Mouse (Mus musculus): ENCODE measurements around the gene Myo3b. TPM values are rescaled to one million over a fixed set of nuclear protein-coding genes. Genes with fewer than 3 reads are reported as not detected.

Myo3b gene
- polyA plus RNA-seq, 1 experiment from 2014 or later = not detected

- peak; percentile 9 for DNase-seq (ENCODE audit: low spot score)
- Histone ChIP-seq H3K27me3 (ENCODE audit: low read depth, poor library complexity, severe bottlenecking) (no peaks in the 10 kb centered on the region), H3K36me3 (no peaks in the 10 kb centered on the region), H3K4me1 (0 out of 2 replicates have a peak, but pooled peaks cover 4% of the 10 kb centered on the region), H3K9me3 (replicated peaks) (no peaks in the 10 kb centered on the region), H3K27ac (replicated peaks) (no peak overlapping the region), H3K4me3 (no peak overlapping the region)
- WGBS = 79% methylated on average over 17 of the region's 17 CpGs
Observed at GRCm38 (mm10) chr2:70083444-70084020, 44.6 kb downstream of the Myo3b start.

DNA sequence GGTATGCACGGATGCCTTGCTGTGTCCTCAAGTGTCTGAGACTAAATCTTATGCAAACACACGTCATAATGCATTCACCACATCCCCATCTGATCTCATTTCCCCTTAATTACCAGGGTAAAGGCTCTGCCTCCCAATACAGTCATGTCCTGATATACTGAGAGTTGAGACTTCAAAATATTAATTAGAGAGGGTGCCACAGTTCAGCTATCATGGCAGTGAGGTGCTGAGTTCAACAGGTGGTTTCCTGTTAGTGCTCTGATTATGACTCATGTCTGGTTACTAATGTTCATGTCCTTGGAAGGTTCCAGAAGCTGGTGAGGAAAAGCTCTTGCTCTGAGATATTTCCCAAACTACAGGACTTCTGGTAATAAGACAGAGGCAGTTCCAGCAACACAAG, 52.3 kb downstream of the Myo3b start:
- H3K4me3 ChIP-seq = no peak overlapping the region

GRCm38 (mm10) chr2:70091801-70092522, 53.0 kb downstream of the Myo3b start:
- Histone ChIP-seq H3K4me3 (no peak overlapping the region), H3K36me3 (no peaks in the 10 kb centered on the region), H3K27me3 (ENCODE audit: low read depth, poor library complexity, severe bottlenecking) (no peaks in the 10 kb centered on the region), H3K9me3 (replicated peaks) (no peaks in the 10 kb centered on the region), H3K4me1 (peaks cover 13% of the 10 kb centered on the region), H3K27ac (replicated peaks) (no peak overlapping the region)
- DNase-seq (ENCODE audit: low spot score) = no peak
- WGBS = 71% methylated on average over 10 of the region's 10 CpGs

More for the DNA sequence above, 52.3 kb downstream of the Myo3b start:
- Histone ChIP-seq H3K27me3 (ENCODE audit: low read depth, poor library complexity, severe bottlenecking) (no peaks in the 10 kb centered on the region), H3K4me1 (peaks cover 13% of the 10 kb centered on the region), H3K27ac (replicated peaks) (no peak overlapping the region), H3K36me3 (no peaks in the 10 kb centered on the region), H3K9me3 (replicated peaks) (no peaks in the 10 kb centered on the region)
- WGBS = 79% methylated on average over 2 of the region's 2 CpGs
- DNase-seq (ENCODE audit: low spot score) = no peak

DNA sequence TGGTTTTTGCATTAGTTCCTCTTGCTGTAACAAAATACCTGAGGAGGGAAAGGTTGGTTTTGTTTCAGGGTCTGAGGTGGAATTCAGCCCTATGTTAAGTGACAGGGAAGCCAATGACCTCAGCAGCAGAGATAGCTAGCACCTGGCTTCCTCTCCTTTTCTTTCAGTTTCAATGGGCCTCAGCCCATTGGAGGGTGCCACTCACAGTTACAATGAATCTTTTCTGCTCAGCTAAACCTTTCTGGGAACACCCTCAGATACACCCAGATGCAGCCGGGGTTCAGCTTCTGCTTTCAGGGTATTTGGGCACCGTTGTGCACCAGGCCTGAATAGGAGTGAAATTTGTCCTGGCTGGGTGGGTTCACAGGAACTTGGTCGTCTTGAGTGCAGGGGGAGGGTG, 53.7 kb downstream of the Myo3b start:
- H3K27ac ChIP-seq (replicated peaks) = no peak overlapping the region
- H3K9me3 ChIP-seq (replicated peaks) = no peaks in the 10 kb centered on the region
- DNase-seq (ENCODE audit: low spot score) = no peak
- H3K4me1 ChIP-seq = peaks cover 13% of the 10 kb centered on the region
- no peaks in the 10 kb centered on the region for H3K27me3 ChIP-seq (ENCODE audit: low read depth, poor library complexity, severe bottlenecking)
- no peak overlapping the region for H3K4me3 ChIP-seq
- WGBS = 53% methylated on average over 3 of the region's 3 CpGs
- H3K36me3 ChIP-seq = no peaks in the 10 kb centered on the region

DNA sequence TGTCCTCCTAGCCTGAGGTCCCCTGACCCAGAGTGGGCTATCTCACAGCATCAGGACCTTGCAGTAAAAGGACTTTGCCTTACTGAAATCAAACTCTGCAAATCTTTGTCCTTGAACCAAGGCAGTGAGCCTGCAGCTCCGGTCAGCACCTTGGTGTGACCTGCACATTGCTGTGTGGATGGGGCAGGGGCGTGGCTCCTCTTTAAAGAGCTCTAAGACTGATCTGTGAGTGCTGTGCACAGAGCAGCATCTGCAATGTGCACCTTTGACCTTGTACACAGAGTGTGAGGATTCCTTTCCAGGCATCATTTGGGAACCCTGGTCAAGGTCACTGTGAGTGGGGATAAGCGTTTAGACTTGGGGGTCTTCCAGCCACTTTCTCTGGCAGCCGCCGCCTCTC, 55.5 kb downstream of the Myo3b start:
- Histone ChIP-seq H3K9me3 (replicated peaks) (no peaks in the 10 kb centered on the region), H3K36me3 (no peaks in the 10 kb centered on the region), H3K27ac (replicated peaks) (no peak overlapping the region), H3K4me1 (peaks cover 13% of the 10 kb centered on the region), H3K4me3 (no peak overlapping the region), H3K27me3 (ENCODE audit: low read depth, poor library complexity, severe bottlenecking) (no peaks in the 10 kb centered on the region)
- DNase-seq (ENCODE audit: low spot score) = no peak
- 86% methylated on average over 5 of the region's 5 CpGs for WGBS

GRCm38 (mm10) chr2:70097229-70098095, 58.5 kb downstream of the Myo3b start:
- H3K4me1 ChIP-seq = peaks cover 17% of the 10 kb centered on the region

DNA sequence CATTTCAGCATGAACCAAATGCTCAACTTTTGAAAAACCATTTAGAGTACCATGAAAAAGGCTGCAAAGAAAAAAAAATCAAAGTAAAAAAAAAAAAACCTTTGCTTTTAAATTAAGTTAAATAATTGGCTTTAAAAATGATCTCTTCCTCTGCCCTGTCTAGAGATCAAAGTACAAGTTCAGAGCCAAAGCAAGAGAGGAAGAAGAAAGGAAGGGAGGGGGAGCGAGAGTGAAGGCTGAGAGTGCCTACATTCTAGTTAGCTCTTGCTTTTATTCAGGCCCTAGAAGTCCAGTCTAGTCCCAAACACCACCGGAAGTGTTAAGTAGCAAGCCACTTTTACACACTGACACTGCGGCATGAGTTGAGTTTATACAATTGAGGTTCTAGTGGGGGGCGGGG, 60.5 kb downstream of the Myo3b start:
- Histone ChIP-seq H3K4me3 (no peak overlapping the region), H3K4me1 (peaks cover 17% of the 10 kb centered on the region), H3K27me3 (ENCODE audit: low read depth, poor library complexity, severe bottlenecking) (no peaks in the 10 kb centered on the region), H3K36me3 (no peaks in the 10 kb centered on the region), H3K27ac (replicated peaks) (no peak overlapping the region), H3K9me3 (replicated peaks) (no peaks in the 10 kb centered on the region)
- DNase-seq (ENCODE audit: low spot score) = no peak
- WGBS = 78% methylated on average over 4 of the region's 4 CpGs

More at GRCm38 (mm10) chr2:70097229-70098095, 58.5 kb downstream of the Myo3b start:
- no peak overlapping the region for H3K4me3 ChIP-seq
- H3K36me3 ChIP-seq = no peaks in the 10 kb centered on the region
- H3K9me3 ChIP-seq (replicated peaks) = no peaks in the 10 kb centered on the region
- no peak for DNase-seq (ENCODE audit: low spot score)
- no peak overlapping the region for H3K27ac ChIP-seq (replicated peaks)
- no peaks in the 10 kb centered on the region for H3K27me3 ChIP-seq (ENCODE audit: low read depth, poor library complexity, severe bottlenecking)
- WGBS = 81% methylated on average over 15 of the region's 15 CpGs

- WGBS = 63% methylated on average over 14 of the region's 14 CpGs
- Histone ChIP-seq H3K27me3 (ENCODE audit: low read depth, poor library complexity, severe bottlenecking) (no peaks in the 10 kb centered on the region), H3K9me3 (replicated peaks) (no peaks in the 10 kb centered on the region), H3K4me3 (no peak overlapping the region), H3K36me3 (no peaks in the 10 kb centered on the region), H3K27ac (replicated peaks) (0 out of 2 replicates have a peak overlapping the region, but pooled peaks have one; percentile 13), H3K4me1 (peaks cover 15% of the 10 kb centered on the region)
- no peak for DNase-seq (ENCODE audit: low spot score)
Observed at GRCm38 (mm10) chr2:70105286-70106030, 66.5 kb downstream of the Myo3b start.

GRCm38 (mm10) chr2:70109010-70109409, 70.1 kb downstream of the Myo3b start:
- WGBS = 72% methylated on average over 7 of the region's 7 CpGs
- DNase-seq (ENCODE audit: low spot score) = no peak
- H3K4me1 ChIP-seq = peaks cover 18% of the 10 kb centered on the region
- H3K4me3 ChIP-seq = no peak overlapping the region
- no peaks in the 10 kb centered on the region for H3K27me3 ChIP-seq (ENCODE audit: low read depth, poor library complexity, severe bottlenecking)
- no peaks in the 10 kb centered on the region for H3K9me3 ChIP-seq (replicated peaks)
- H3K36me3 ChIP-seq = no peaks in the 10 kb centered on the region
- H3K27ac ChIP-seq (replicated peaks) = no peak overlapping the region

GRCm38 (mm10) chr2:70113798-70114782, 75.2 kb downstream of the Myo3b start:
- no peak for DNase-seq (ENCODE audit: low spot score)
- H3K36me3 ChIP-seq = no peaks in the 10 kb centered on the region
- no peak overlapping the region for H3K4me3 ChIP-seq
- peaks cover 9% of the 10 kb centered on the region for H3K4me1 ChIP-seq
- no peak overlapping the region for H3K27ac ChIP-seq (replicated peaks)
- H3K27me3 ChIP-seq (ENCODE audit: low read depth, poor library complexity, severe bottlenecking) = peaks cover 5% of the 10 kb centered on the region; the same call in 1 of the 2 replicates
- 70% methylated on average over 12 of the region's 12 CpGs for WGBS
- H3K9me3 ChIP-seq (replicated peaks) = no peaks in the 10 kb centered on the region

GRCm38 (mm10) chr2:70118376-70119264, 79.7 kb downstream of the Myo3b start:
- no peak for DNase-seq (ENCODE audit: low spot score)
- no peaks in the 10 kb centered on the region for H3K36me3 ChIP-seq
- peaks cover 5% of the 10 kb centered on the region; the same call in 1 of the 2 replicates for H3K27me3 ChIP-seq (ENCODE audit: low read depth, poor library complexity, severe bottlenecking)
- H3K27ac ChIP-seq (replicated peaks) = no peak overlapping the region
- no peaks in the 10 kb centered on the region for H3K9me3 ChIP-seq (replicated peaks)
- peaks cover 7% of the 10 kb centered on the region for H3K4me1 ChIP-seq
- 63% methylated on average over 16 of the region's 16 CpGs for WGBS
- H3K4me3 ChIP-seq = no peak overlapping the region

All from midbrain, embryonic 10.5 days (tissue).